Mouse (Mus musculus) liver, embryonic 14.5 days (tissue): ENCODE results near the gene 1700029F12Rik.

Source experiments
- CTCF ChIP-seq: IDR thresholded peaks from 2 replicates; pipeline ENCODE4 v1.5.1; 2016; ENCODE audit warnings: antibody characterized with exemption, low read depth, control low read depth
- EP300 ChIP-seq: IDR thresholded peaks from 2 replicates; pipeline ENCODE4 v1.6.1; 2016; ENCODE audit warnings: antibody characterized with exemption, low read depth

DNA sequence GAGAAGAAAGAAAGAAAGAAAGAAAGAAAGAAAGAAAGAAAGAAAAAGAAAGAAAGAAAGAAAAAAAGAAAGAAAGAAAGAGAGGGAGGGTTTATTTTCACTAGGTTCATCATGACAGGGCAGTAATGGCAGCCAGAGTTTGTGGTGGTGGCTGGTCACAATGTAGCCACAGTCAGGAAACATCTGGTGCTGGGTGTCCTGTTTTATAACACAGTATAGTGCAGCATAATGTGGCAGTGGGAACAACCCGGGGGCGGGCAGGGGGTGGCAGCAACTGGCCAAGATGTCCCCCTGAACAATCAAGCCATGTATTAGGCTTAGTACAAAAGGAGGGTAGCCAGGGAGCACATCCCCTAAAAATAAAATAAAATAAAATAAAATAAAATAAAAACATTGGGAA lies 29.3 kb upstream of the 1700029F12Rik start:
- TF ChIP-seq EP300 (no peak), CTCF (no peak)
